Mouse (Mus musculus): ENCODE data around the gene Armc7. TPM values are rescaled to one million over a fixed set of nuclear protein-coding genes. Genes with fewer than 3 reads are reported as not detected.
"Not testable (repeated sequence)": the region's sequence is repeated elsewhere in the genome, so short reads cannot be mapped to it uniquely, and the experiment has no call there.

Armc7 gene
- polyA plus RNA-seq, 1 experiment, result 3.0 TPM

DNA sequence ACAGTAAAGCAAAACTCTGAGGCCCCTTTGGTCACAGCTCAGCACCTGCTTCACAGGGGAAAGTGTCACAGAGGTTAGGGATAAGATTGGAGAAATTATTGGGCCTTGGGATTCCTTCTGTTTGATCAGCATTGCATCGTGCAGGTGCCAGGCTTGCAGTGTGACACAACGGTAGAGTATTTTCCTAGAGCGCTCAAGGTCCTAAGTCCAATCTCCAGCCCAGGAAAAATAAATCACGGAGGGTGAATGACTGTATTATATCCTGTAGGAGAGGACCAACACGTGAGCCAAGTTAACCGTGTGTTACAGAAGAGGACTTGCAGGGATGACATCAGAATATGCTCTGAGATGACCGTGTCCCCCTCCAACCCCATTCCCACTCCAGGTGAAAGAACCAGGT, 25.3 kb upstream of the Armc7 start:
- TF ChIP-seq CTCF (IDR thresholded peaks at IDR 0.05; ENCODE audit: low read depth, low read length) (no peak), EP300 (IDR thresholded peaks at IDR 0.05; ENCODE audit: insufficient read depth, low read depth, low read length) (no peak), POLR2A (IDR thresholded peaks at IDR 0.05; ENCODE audit: insufficient read depth, low read length) (no peak)
- Histone ChIP-seq H3K27ac (ENCODE audit: insufficient read depth, low read length) (no peak overlapping the region), H3K4me1 (ENCODE audit: control insufficient read depth, insufficient read depth, low read length) (no peaks in the 10 kb centered on the region), H3K9ac (ENCODE audit: low read depth, poor library complexity, severe bottlenecking) (no peak overlapping the region), H3K4me3 (ENCODE audit: low read depth, low read length) (no peak overlapping the region), H3K36me3 (ENCODE audit: control insufficient read depth, insufficient read depth, low read length, poor library complexity, severe bottlenecking) (no peaks in the 10 kb centered on the region), H3K9me3 (replicated peaks; ENCODE audit: control insufficient read depth, insufficient read depth, low read length, poor library complexity, severe bottlenecking) (no peaks in the 10 kb centered on the region), H3K27me3 (ENCODE audit: control insufficient read depth, insufficient read depth, low read length, poor library complexity, severe bottlenecking) (no peaks in the 10 kb centered on the region)

DNA sequence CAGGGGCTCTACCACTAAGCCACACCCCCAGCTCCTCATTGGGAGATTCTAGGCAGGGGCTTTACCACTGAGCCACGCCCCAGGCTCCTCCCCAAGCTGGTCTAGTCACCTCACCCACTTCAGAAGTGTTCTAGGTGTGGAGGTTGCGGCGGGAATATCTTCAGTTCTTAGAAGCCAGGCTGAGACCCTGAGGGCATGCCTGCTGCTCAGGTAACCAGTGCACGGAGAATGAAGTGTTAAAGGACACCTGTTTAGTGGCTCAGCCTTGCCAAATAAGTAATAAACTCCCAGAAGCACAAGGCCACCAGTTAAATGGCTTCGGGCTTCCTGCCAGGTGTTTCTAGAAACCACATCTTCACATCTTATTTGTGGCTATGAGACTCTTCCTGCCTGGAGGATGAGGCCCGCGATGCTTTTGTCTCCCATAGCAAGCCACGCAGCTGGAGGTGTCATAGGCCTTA, 23.7 kb upstream of the Armc7 start:
- TF ChIP-seq CTCF (IDR thresholded peaks at IDR 0.05; ENCODE audit: low read depth, low read length) (no peak), POLR2A (IDR thresholded peaks at IDR 0.05; ENCODE audit: insufficient read depth, low read length) (no peak), EP300 (IDR thresholded peaks at IDR 0.05; ENCODE audit: insufficient read depth, low read depth, low read length) (no peak)
- no peaks in the 10 kb centered on the region for H3K9me3 ChIP-seq (replicated peaks; ENCODE audit: control insufficient read depth, insufficient read depth, low read length, poor library complexity, severe bottlenecking)
- no peaks in the 10 kb centered on the region for H3K36me3 ChIP-seq (ENCODE audit: control insufficient read depth, insufficient read depth, low read length, poor library complexity, severe bottlenecking)
- no peaks in the 10 kb centered on the region for H3K4me1 ChIP-seq (ENCODE audit: control insufficient read depth, insufficient read depth, low read length)
- no peaks in the 10 kb centered on the region for H3K27me3 ChIP-seq (ENCODE audit: control insufficient read depth, insufficient read depth, low read length, poor library complexity, severe bottlenecking)
- no peak overlapping the region for H3K4me3 ChIP-seq (ENCODE audit: low read depth, low read length)
- H3K9ac ChIP-seq (ENCODE audit: low read depth, poor library complexity, severe bottlenecking), result no peak overlapping the region
- no peak overlapping the region for H3K27ac ChIP-seq (ENCODE audit: insufficient read depth, low read length)

DNA sequence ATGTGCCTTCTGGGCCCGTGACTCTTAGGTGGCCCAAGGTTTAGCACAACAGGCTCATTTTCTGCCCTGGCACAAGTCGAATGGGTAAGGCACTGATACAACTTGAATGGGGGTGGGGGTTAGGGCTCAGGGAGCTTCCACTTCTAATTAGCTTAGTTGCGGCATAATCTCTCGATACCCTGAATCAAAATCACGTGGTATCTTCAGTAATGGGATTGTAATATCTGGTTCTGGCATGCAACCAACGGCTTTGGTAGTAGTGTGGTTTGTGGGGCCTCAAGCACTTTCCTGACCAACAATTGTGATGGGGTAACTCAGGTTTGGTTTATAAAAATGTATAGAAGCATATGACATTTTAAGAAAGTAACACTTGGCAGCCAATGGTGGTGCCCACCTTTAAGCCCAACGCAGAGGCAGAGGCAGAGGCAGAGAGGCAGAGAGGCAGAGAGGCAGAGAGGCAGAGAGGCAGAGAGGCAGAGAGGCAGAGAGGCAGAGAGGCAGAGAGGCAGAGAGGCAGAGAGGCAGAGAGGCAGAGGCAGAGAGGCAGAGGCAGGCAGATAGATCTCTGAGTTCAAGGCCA, 23.1 kb upstream of the Armc7 start:
- no peak overlapping the region for H3K27ac ChIP-seq (ENCODE audit: insufficient read depth, low read length)
- H3K9me3 ChIP-seq (replicated peaks; ENCODE audit: control insufficient read depth, insufficient read depth, low read length, poor library complexity, severe bottlenecking), result no peaks in the 10 kb centered on the region
- H3K36me3 ChIP-seq (ENCODE audit: control insufficient read depth, insufficient read depth, low read length, poor library complexity, severe bottlenecking), result no peaks in the 10 kb centered on the region
- no peaks in the 10 kb centered on the region for H3K27me3 ChIP-seq (ENCODE audit: control insufficient read depth, insufficient read depth, low read length, poor library complexity, severe bottlenecking)
- H3K4me1 ChIP-seq (ENCODE audit: control insufficient read depth, insufficient read depth, low read length), result no peaks in the 10 kb centered on the region
- no peak overlapping the region for H3K9ac ChIP-seq (ENCODE audit: low read depth, poor library complexity, severe bottlenecking)
- H3K4me3 ChIP-seq (ENCODE audit: low read depth, low read length), result no peak overlapping the region
- no peak for TF ChIP-seq EP300 (IDR thresholded peaks at IDR 0.05; ENCODE audit: insufficient read depth, low read depth, low read length)
- no peak for TF ChIP-seq CTCF (IDR thresholded peaks at IDR 0.05; ENCODE audit: low read depth, low read length)
- no peak for TF ChIP-seq POLR2A (IDR thresholded peaks at IDR 0.05; ENCODE audit: insufficient read depth, low read length)

DNA sequence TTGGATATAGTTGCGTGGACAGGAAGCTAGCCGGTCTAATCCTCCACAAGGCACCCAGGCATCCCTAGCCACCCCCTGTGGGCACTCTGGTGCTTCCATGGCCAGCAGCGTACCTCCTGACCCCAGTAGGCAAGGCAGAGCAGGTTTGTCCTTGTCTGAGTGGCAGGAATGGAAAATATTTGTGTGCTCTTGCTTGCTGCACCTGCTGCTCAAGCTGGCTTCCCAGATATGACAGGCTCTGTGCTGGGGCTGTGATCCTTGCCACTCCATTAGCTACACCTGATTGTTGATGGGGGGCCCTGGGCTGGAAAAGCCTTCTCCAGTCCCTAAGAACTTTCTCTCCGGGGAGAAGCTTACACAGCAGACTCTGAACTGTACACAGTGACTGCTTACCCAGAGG, 22.2 kb upstream of the Armc7 start:
- TF ChIP-seq CTCF (IDR thresholded peaks at IDR 0.05; ENCODE audit: low read depth, low read length) (no peak), EP300 (IDR thresholded peaks at IDR 0.05; ENCODE audit: insufficient read depth, low read depth, low read length) (no peak), POLR2A (IDR thresholded peaks at IDR 0.05; ENCODE audit: insufficient read depth, low read length) (no peak)
- Histone ChIP-seq H3K27ac (ENCODE audit: insufficient read depth, low read length) (no peak overlapping the region), H3K4me1 (ENCODE audit: control insufficient read depth, insufficient read depth, low read length) (no peaks in the 10 kb centered on the region), H3K9me3 (replicated peaks; ENCODE audit: control insufficient read depth, insufficient read depth, low read length, poor library complexity, severe bottlenecking) (no peaks in the 10 kb centered on the region), H3K27me3 (ENCODE audit: control insufficient read depth, insufficient read depth, low read length, poor library complexity, severe bottlenecking) (no peaks in the 10 kb centered on the region), H3K36me3 (ENCODE audit: control insufficient read depth, insufficient read depth, low read length, poor library complexity, severe bottlenecking) (no peaks in the 10 kb centered on the region), H3K9ac (ENCODE audit: low read depth, poor library complexity, severe bottlenecking) (no peak overlapping the region), H3K4me3 (ENCODE audit: low read depth, low read length) (no peak overlapping the region)

DNA sequence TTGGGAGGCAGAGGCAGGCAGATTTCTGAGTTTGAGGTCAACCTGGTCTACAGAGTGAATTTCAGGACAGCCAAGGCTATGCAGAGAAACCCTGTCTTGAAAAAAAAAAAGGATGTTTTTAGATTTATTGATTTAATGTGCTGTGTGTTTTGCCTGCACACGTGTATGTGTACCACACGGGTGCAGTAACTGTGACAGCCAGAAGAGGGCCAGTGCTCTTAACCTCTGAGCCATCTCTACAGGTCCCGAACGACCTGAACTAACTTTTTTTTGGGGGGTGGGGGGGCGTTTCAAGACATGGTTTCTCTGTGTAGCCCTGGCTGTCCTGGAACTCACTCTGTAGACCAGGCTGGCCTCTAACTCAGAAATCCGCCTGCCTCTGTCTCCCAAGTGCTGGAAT, 20.6 kb upstream of the Armc7 start:
- H3K9me3 ChIP-seq (replicated peaks; ENCODE audit: control insufficient read depth, insufficient read depth, low read length, poor library complexity, severe bottlenecking); H3K27me3 ChIP-seq (ENCODE audit: control insufficient read depth, insufficient read depth, low read length, poor library complexity, severe bottlenecking); H3K4me3 ChIP-seq (ENCODE audit: low read depth, low read length); H3K9ac ChIP-seq (ENCODE audit: low read depth, poor library complexity, severe bottlenecking); H3K4me1 ChIP-seq (ENCODE audit: control insufficient read depth, insufficient read depth, low read length); H3K27ac ChIP-seq (ENCODE audit: insufficient read depth, low read length); H3K36me3 ChIP-seq (ENCODE audit: control insufficient read depth, insufficient read depth, low read length, poor library complexity, severe bottlenecking): not testable (repeated sequence)
- TF ChIP-seq CTCF (IDR thresholded peaks at IDR 0.05; ENCODE audit: low read depth, low read length), result peak; percentile 21

DNA sequence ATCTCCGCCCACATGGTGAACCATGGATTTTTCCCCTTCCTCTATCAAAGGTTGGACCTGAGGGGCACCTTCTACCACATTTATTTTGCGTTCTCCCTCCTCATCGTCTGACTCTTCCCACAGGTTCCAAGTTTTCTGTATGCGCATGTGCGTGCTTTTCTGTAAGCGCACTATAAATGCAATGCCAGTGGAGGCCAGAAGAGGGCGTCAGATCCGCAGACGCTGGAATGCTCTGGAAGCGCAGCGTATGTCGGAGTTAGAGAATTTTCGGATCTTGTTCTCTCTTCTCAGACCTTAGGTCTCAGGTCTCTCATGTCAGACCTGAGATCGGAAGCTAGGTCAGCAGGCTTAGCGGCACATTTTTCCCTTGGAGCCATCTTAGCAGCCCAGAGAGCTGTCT, 19.8 kb upstream of the Armc7 start:
- no peak overlapping the region for H3K9ac ChIP-seq (ENCODE audit: low read depth, poor library complexity, severe bottlenecking)
- H3K4me1 ChIP-seq (ENCODE audit: control insufficient read depth, insufficient read depth, low read length), result no peaks in the 10 kb centered on the region
- TF ChIP-seq CTCF (IDR thresholded peaks at IDR 0.05; ENCODE audit: low read depth, low read length) (peak; percentile 84), POLR2A (IDR thresholded peaks at IDR 0.05; ENCODE audit: insufficient read depth, low read length) (no peak)
- no peaks in the 10 kb centered on the region for H3K27me3 ChIP-seq (ENCODE audit: control insufficient read depth, insufficient read depth, low read length, poor library complexity, severe bottlenecking)
- no peaks in the 10 kb centered on the region for H3K36me3 ChIP-seq (ENCODE audit: control insufficient read depth, insufficient read depth, low read length, poor library complexity, severe bottlenecking)
- no peaks in the 10 kb centered on the region for H3K9me3 ChIP-seq (replicated peaks; ENCODE audit: control insufficient read depth, insufficient read depth, low read length, poor library complexity, severe bottlenecking)
- no peak overlapping the region for H3K4me3 ChIP-seq (ENCODE audit: low read depth, low read length)
- H3K27ac ChIP-seq (ENCODE audit: insufficient read depth, low read length), result no peak overlapping the region

Measured in ES-Bruce4 (cell line).